Mouse (Mus musculus): ENCODE results near the gene Pole3. TPM values are rescaled to one million over a fixed set of nuclear protein-coding genes. Genes with fewer than 3 reads are reported as not detected.
A peak's percentile ranks its signal among the peaks of the same experiment; 100 is the strongest.

The Pole3 gene
- polyA plus RNA-seq, 1 experiment from 2014 or later, result 50.7 TPM

DNA sequence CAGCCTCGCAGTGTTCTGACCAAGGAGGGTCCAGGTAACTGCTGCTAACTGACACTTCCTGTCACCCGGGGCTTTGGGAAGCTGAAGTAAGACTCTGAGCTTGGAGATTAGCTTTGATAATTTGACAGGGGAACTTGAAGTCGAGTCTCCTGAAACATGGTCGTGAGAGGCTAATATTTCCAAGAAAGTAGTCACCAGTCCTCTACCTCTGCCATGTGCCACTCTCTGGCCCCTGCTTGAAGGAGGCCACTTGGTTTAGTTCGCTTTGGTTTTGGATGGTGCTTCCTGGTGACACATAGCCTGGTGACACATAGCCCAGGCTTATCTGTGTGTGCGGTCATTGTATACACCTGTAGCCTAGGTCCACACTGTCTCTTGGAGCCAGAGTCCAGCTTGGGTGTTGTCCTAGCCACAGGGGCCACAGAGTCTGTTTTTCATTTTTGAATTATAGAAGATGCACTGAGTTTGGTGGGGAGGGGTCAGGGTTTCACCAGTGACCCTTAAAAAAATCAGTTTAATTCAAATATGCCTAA is 35.0 kb upstream of the Pole3 start, which contains the start of gene Rgs3:
Gene Rgs3 (plus strand): TSS at position 51 of the 533 bp plus-strand sequence.
- ATAC-seq (ENCODE audit: low read depth), result no peak
- Histone ChIP-seq H3K9me3 (ENCODE audit: control insufficient read depth, low read length) (no peaks in the 10 kb centered on the region), H3K9ac (replicated peaks; ENCODE audit: low read depth, low read length) (no peak within 1 kb of the TSS), H3K27ac (ENCODE audit: low read depth, low read length) (no peak within 1 kb of the TSS), H3K36me3 (ENCODE audit: control insufficient read depth, insufficient read depth, low read length) (no peaks in the 10 kb centered on the region), H3K4me1 (ENCODE audit: control insufficient read depth, insufficient read depth, low read length) (no peaks in the 10 kb centered on the region), H3K27me3 (ENCODE audit: control insufficient read depth, insufficient read depth, low read length) (no peaks in the 10 kb centered on the region), H3K4me3 (ENCODE audit: low read depth, low read length) (no peak within 1 kb of the TSS), H3K4me2 (ENCODE audit: low read depth, low read length) (no peak within 1 kb of the TSS)
- WGBS, result 71% methylated on average over 6 of the region's 6 CpGs

DNA sequence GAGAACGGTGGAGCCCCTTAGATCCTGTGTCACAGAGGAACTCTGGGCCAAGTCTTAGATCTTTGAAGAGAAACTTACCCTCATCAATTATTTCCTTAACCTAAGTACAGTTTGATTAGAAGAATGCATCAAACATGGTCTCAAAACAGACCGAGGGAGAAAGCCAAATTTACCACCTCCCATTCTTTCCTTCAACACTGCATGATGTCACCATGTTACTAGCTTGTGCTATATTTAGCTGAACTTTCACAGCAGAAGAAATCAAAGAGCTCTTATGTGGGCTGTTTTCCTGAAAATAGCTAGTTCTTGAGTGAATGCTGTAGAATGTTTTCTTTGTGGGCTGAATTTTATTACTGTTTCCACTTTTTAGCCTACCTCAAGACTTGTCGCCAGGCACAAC is 32.6 kb upstream of the Pole3 start:
- no peaks in the 10 kb centered on the region for H3K36me3 ChIP-seq (ENCODE audit: control insufficient read depth, insufficient read depth, low read length)
- 71% methylated on average over 3 of the region's 3 CpGs for WGBS
- no peak overlapping the region for H3K27ac ChIP-seq (ENCODE audit: low read depth, low read length)
- H3K9ac ChIP-seq (replicated peaks; ENCODE audit: low read depth, low read length), result no peak overlapping the region
- no peaks in the 10 kb centered on the region for H3K9me3 ChIP-seq (ENCODE audit: control insufficient read depth, low read length)
- no peak for ATAC-seq (ENCODE audit: low read depth)
- no peaks in the 10 kb centered on the region for H3K27me3 ChIP-seq (ENCODE audit: control insufficient read depth, insufficient read depth, low read length)
- H3K4me1 ChIP-seq (ENCODE audit: control insufficient read depth, insufficient read depth, low read length), result no peaks in the 10 kb centered on the region
- H3K4me3 ChIP-seq (ENCODE audit: low read depth, low read length), result no peak overlapping the region
- no peak overlapping the region for H3K4me2 ChIP-seq (ENCODE audit: low read depth, low read length)

DNA sequence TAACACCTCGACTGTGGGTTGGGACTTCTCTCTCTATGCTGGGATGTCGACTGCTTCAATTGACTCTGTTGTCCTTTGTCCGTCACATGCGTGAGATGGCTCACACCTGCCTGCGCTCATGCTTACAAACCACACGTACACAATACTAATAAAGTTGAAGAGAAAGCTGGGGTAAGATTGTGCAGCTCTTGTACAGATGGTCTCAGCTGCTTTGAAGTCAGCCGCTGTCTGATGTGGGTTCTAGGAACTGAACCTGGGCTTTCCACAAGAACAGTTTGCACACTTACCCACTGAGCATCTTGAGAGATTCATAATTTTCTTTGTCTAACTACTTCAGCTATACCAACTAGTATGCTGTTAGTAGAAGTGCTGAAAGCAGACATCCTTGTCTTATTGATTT is 27.1 kb upstream of the Pole3 start:
- 86% methylated on average over 7 of the region's 7 CpGs for whole genome bisulfite sequencing
- Histone ChIP-seq H3K27ac (ENCODE audit: low read depth, low read length) (no peak overlapping the region), H3K36me3 (ENCODE audit: control insufficient read depth, insufficient read depth, low read length) (no peaks in the 10 kb centered on the region), H3K4me2 (ENCODE audit: low read depth, low read length) (no peak overlapping the region), H3K9me3 (ENCODE audit: control insufficient read depth, low read length) (no peaks in the 10 kb centered on the region), H3K4me1 (ENCODE audit: control insufficient read depth, insufficient read depth, low read length) (no peaks in the 10 kb centered on the region), H3K9ac (replicated peaks; ENCODE audit: low read depth, low read length) (no peak overlapping the region), H3K27me3 (ENCODE audit: control insufficient read depth, insufficient read depth, low read length) (no peaks in the 10 kb centered on the region), H3K4me3 (ENCODE audit: low read depth, low read length) (no peak overlapping the region)
- no peak for ATAC-seq (ENCODE audit: low read depth)

DNA sequence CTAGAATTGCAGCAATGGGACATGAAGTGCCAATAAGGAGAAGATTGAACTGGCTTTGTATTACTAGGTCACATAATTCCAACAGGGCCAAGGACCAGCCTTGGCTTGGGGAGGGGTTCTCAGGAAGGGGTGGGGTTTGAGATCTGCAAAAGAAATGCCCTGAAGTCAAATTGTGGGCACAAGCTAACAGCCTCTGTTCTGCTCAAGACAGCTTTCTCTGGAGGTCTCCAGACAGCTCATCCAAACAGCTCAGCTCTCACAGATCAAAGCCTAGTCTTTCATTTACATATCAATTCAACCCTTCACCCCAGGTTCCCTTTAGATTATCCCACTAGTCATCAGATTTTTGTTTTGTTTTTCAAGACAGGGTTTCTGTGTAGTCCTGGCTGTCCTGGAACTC is 19.9 kb upstream of the Pole3 start:
- Histone ChIP-seq H3K4me1 (ENCODE audit: control insufficient read depth, insufficient read depth, low read length) (no peaks in the 10 kb centered on the region), H3K9ac (replicated peaks; ENCODE audit: low read depth, low read length) (no peak overlapping the region), H3K36me3 (ENCODE audit: control insufficient read depth, insufficient read depth, low read length) (no peaks in the 10 kb centered on the region), H3K27me3 (ENCODE audit: control insufficient read depth, insufficient read depth, low read length) (no peaks in the 10 kb centered on the region), H3K9me3 (ENCODE audit: control insufficient read depth, low read length) (no peaks in the 10 kb centered on the region), H3K4me2 (ENCODE audit: low read depth, low read length) (no peak overlapping the region), H3K27ac (ENCODE audit: low read depth, low read length) (no peak overlapping the region), H3K4me3 (ENCODE audit: low read depth, low read length) (no peak overlapping the region)
- no peak for ATAC-seq (ENCODE audit: low read depth)

DNA sequence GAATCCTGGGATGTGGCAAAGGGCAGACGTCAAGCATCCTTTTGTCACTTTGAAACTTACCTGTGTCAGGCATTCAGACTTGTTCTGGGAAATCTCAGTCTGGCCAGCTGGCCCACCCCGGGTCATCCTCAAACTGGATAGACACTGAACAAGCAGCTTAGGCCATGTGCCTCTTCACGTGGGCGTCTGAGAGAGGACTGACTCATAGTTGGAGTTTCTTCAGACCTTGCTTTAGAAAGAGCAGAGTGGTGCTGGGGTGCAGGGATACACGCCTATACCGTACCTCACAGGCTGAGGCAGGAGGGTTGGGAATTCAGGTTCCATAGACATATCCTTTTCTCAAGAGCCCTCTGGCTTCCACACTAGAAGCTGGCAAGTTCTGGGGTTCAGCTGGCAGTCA is 18.9 kb upstream of the Pole3 start:
- H3K4me1 ChIP-seq (ENCODE audit: control insufficient read depth, insufficient read depth, low read length), result no peaks in the 10 kb centered on the region
- H3K27me3 ChIP-seq (ENCODE audit: control insufficient read depth, insufficient read depth, low read length), result no peaks in the 10 kb centered on the region
- no peak for ATAC-seq (ENCODE audit: low read depth)
- no peak overlapping the region for H3K27ac ChIP-seq (ENCODE audit: low read depth, low read length)
- H3K4me3 ChIP-seq (ENCODE audit: low read depth, low read length), result no peak overlapping the region
- 89% methylated on average over 6 of the region's 6 CpGs for WGBS
- H3K36me3 ChIP-seq (ENCODE audit: control insufficient read depth, insufficient read depth, low read length), result no peaks in the 10 kb centered on the region
- no peaks in the 10 kb centered on the region for H3K9me3 ChIP-seq (ENCODE audit: control insufficient read depth, low read length)
- H3K9ac ChIP-seq (replicated peaks; ENCODE audit: low read depth, low read length), result no peak overlapping the region
- H3K4me2 ChIP-seq (ENCODE audit: low read depth, low read length), result no peak overlapping the region

DNA sequence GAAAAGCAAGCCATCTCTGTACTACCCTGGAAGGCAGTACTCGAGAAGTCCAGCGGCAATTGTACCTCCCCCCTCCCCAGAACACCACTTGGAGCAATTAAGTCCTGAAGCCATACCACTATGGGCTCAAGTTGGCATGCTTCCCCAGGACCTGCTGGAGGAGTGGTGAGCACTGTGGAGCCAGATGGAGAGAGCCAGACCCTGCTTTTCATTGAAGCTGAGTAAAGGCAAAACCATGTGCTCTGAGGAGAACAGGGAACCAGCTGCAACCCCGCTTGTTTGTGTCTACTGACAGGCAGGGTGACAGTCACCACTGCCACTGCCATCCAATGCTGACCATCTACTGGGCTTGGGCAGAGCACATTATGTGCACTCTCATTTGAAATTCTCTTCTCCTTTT is 16.9 kb upstream of the Pole3 start:
- no peaks in the 10 kb centered on the region for H3K27me3 ChIP-seq (ENCODE audit: control insufficient read depth, insufficient read depth, low read length)
- H3K27ac ChIP-seq (ENCODE audit: low read depth, low read length), result no peak overlapping the region
- H3K4me2 ChIP-seq (ENCODE audit: low read depth, low read length), result no peak overlapping the region
- H3K36me3 ChIP-seq (ENCODE audit: control insufficient read depth, insufficient read depth, low read length), result no peaks in the 10 kb centered on the region
- no peaks in the 10 kb centered on the region for H3K9me3 ChIP-seq (ENCODE audit: control insufficient read depth, low read length)
- 54% methylated on average over 3 of the region's 3 CpGs for WGBS
- no peak overlapping the region for H3K9ac ChIP-seq (replicated peaks; ENCODE audit: low read depth, low read length)
- no peak for ATAC-seq (ENCODE audit: low read depth)
- H3K4me3 ChIP-seq (ENCODE audit: low read depth, low read length), result no peak overlapping the region
- H3K4me1 ChIP-seq (ENCODE audit: control insufficient read depth, insufficient read depth, low read length), result no peaks in the 10 kb centered on the region

DNA sequence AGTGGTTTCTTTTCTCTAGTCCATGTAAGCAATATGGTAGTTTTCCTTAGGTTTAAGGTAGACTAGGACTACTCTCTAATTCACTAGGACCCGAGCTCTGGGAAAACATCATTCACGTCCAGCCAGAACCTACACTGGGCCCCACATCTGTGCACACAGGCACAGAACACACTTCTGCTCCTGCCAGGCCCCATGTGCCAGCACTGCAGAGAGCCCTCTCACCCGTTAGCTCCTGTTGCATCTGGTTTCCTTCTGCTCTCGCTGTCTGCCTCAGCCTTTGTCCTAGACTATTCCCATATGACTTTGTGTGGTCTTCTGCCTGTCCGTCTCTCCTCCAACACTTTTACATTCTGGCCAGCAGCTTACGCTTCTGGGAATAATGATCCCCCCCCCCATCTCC is 8.9 kb upstream of the Pole3 start:
- Histone ChIP-seq H3K27me3 (ENCODE audit: control insufficient read depth, insufficient read depth, low read length) (no peaks in the 10 kb centered on the region), H3K36me3 (ENCODE audit: control insufficient read depth, insufficient read depth, low read length) (no peaks in the 10 kb centered on the region), H3K4me3 (ENCODE audit: low read depth, low read length) (no peak overlapping the region), H3K9ac (replicated peaks; ENCODE audit: low read depth, low read length) (no peak overlapping the region), H3K9me3 (ENCODE audit: control insufficient read depth, low read length) (no peaks in the 10 kb centered on the region), H3K4me2 (ENCODE audit: low read depth, low read length) (no peak overlapping the region), H3K4me1 (ENCODE audit: control insufficient read depth, insufficient read depth, low read length) (no peaks in the 10 kb centered on the region), H3K27ac (ENCODE audit: low read depth, low read length) (no peak overlapping the region)
- ATAC-seq (ENCODE audit: low read depth), result no peak
- 82% methylated on average over 6 of the region's 6 CpGs for WGBS

DNA sequence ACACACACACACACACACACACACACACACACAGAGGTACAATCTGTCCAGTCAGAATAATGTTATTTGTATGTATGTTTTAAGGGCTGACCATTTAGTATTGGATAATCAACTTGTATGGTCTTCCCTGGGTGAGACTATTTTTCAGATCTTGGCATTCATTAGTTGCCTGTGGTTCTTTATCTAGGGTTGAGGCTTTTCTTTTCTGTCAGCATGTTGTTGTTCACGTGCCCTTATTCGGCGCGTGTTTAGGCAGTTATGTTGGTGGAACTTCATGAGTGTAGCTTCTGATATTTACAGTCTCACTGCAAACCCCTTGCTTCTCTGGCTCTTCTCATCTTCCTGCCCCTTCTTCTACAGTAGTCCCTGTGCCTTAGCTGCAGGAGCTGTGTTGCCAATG is 2.8 kb upstream of the Pole3 start:
- Histone ChIP-seq H3K9me3 (ENCODE audit: control insufficient read depth, low read length) (no peaks in the 10 kb centered on the region), H3K4me3 (ENCODE audit: low read depth, low read length) (no peak overlapping the region), H3K27ac (ENCODE audit: low read depth, low read length) (no peak overlapping the region), H3K9ac (replicated peaks; ENCODE audit: low read depth, low read length) (no peak overlapping the region), H3K27me3 (ENCODE audit: control insufficient read depth, insufficient read depth, low read length) (no peaks in the 10 kb centered on the region), H3K4me2 (ENCODE audit: low read depth, low read length) (no peak overlapping the region), H3K4me1 (ENCODE audit: control insufficient read depth, insufficient read depth, low read length) (peaks cover 7% of the 10 kb centered on the region), H3K36me3 (ENCODE audit: control insufficient read depth, insufficient read depth, low read length) (no peaks in the 10 kb centered on the region)
- no peak for ATAC-seq (ENCODE audit: low read depth)
- 86% methylated on average over 4 of the region's 4 CpGs for WGBS

DNA sequence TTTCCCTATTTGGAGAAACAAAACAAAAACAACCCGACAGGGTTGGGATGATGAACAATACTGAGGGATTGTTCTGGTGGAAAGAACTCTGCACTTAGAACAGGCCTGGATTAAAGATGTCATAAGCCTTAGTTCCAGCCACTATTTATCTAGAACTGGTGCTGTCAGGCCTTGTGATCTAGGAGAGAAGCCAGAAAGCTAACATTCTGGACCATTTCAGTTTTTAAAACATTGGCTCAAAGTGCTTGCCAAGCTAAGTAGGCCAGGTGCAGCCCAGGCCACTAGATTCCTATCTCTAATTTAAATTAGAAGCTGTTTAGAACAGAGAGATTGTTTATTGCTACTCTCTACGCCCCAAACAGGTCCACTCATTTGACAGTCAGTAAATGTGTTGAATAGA is 1.4 kb upstream of the Pole3 start:
- H3K9me3 ChIP-seq (ENCODE audit: control insufficient read depth, low read length), result no peaks in the 10 kb centered on the region
- no peak overlapping the region for H3K27ac ChIP-seq (ENCODE audit: low read depth, low read length)
- H3K4me1 ChIP-seq (ENCODE audit: control insufficient read depth, insufficient read depth, low read length), result peaks cover 7% of the 10 kb centered on the region
- ATAC-seq (ENCODE audit: low read depth), result no peak
- WGBS, result 54% methylated on average over 2 of the region's 2 CpGs
- no peak overlapping the region for H3K4me2 ChIP-seq (ENCODE audit: low read depth, low read length)
- H3K27me3 ChIP-seq (ENCODE audit: control insufficient read depth, insufficient read depth, low read length), result no peaks in the 10 kb centered on the region
- no peak overlapping the region for H3K4me3 ChIP-seq (ENCODE audit: low read depth, low read length)
- H3K9ac ChIP-seq (replicated peaks; ENCODE audit: low read depth, low read length), result no peak overlapping the region
- no peaks in the 10 kb centered on the region for H3K36me3 ChIP-seq (ENCODE audit: control insufficient read depth, insufficient read depth, low read length)

DNA sequence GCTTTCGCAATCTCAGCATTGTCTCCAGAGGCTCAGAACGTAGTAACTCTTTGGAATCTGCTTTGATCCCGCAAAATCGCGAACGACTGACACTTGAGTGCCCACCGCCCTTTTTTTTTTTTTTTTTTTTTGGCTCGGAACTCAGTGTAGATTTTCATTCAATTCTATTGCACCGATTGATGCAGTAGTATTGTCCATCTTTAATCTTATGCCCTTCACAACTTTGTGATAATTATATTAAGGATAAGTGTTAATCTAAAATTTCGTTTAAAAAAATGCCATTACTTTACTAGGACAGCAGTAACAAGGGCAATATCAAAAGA is 582 bp upstream of the Pole3 start:
- Histone ChIP-seq H3K9ac (replicated peaks; ENCODE audit: low read depth, low read length) (no peak overlapping the region), H3K9me3 (ENCODE audit: control insufficient read depth, low read length) (no peaks in the 10 kb centered on the region), H3K4me3 (ENCODE audit: low read depth, low read length) (peak overlapping the region; percentile 59), H3K4me2 (ENCODE audit: low read depth, low read length) (peak overlapping the region; percentile 36; the same call in 1 of the 2 replicates), H3K27ac (ENCODE audit: low read depth, low read length) (no peak overlapping the region), H3K36me3 (ENCODE audit: control insufficient read depth, insufficient read depth, low read length) (no peaks in the 10 kb centered on the region), H3K4me1 (ENCODE audit: control insufficient read depth, insufficient read depth, low read length) (peaks cover 7% of the 10 kb centered on the region), H3K27me3 (ENCODE audit: control insufficient read depth, insufficient read depth, low read length) (no peaks in the 10 kb centered on the region)
- whole genome bisulfite sequencing, result 1% methylated on average over 10 of the region's 10 CpGs
- ATAC-seq (ENCODE audit: low read depth), result no peak
